Mouse (Mus musculus): ENCODE results near the gene Fzr1. TPM values are rescaled to one million over a fixed set of nuclear protein-coding genes. Genes with fewer than 3 reads are reported as not detected.
A peak's percentile ranks its signal among the peaks of the same experiment; 100 is the strongest.

Fzr1 gene
- polyA plus RNA-seq, 1 experiment from 2014 or later: 136 TPM

GRCm38 (mm10) chr10:81327959-81328358, 50.4 kb downstream of the Fzr1 start:
- Histone ChIP-seq H3K27ac (no peak overlapping the region), H3K27me3 (replicated peaks) (peaks cover 19% of the 10 kb centered on the region), H3K4me1 (0 out of 2 replicates have a peak, but pooled peaks cover 11% of the 10 kb centered on the region), H3K9me3 (no peaks in the 10 kb centered on the region), H3K4me2 (replicated peaks) (no peak overlapping the region), H3K4me3 (no peak overlapping the region), H3K9ac (no peak overlapping the region), H3K36me3 (peaks cover 49% of the 10 kb centered on the region)
- WGBS: 38% methylated on average over 2 of the region's 2 CpGs
- no peak for ATAC-seq (ENCODE audit: low FRiP score, low read depth)

DNA sequence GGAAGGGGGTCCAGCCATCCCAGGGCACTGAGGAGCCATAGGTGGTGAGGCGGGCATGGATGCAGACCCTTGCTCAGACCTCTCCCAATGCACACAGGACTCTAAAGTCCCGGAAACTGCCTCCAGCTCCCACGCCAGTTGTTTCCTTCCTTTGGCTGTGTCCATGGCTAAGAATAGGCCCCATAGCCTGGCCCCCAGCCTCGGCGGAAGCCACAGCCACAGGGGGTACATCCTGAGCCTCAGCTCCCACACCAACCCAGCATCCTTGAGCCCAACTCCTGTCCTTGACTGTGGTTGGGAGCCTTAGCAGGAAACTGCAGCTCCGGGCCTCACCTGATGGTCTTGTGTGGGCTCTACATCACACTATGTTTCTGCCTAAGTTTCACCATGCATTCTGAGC, 51.5 kb downstream of the Fzr1 start:
- WGBS: 74% methylated on average over 6 of the region's 6 CpGs
- H3K27ac ChIP-seq: no peak overlapping the region

DNA sequence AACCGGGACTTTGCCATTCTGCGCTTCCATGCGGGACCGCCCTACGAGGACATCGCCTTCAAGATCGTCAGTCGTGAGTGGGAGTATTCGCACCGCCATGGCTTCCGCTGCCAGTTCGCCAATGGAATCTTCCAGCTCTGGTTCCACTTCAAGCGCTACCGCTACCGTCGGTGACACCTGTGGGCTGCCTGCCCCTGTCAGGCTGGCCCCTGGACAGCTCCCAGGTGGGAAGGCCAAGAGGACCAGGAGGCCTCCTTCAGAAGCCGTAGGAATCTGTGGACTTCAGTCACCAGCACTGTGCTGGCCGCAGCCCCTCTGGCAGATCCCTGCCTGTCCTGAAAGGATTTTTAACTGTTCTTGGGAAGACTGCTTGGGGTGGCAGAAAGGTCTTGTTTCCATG, 52.5 kb downstream of the Fzr1 start:
- Histone ChIP-seq H3K4me2 (replicated peaks) (no peak overlapping the region), H3K9me3 (no peaks in the 10 kb centered on the region), H3K4me1 (peaks cover 16% of the 10 kb centered on the region), H3K9ac (no peak overlapping the region), H3K36me3 (peaks cover 57% of the 10 kb centered on the region), H3K27me3 (replicated peaks) (peaks cover 4% of the 10 kb centered on the region; the same call in 1 of the 2 replicates), H3K27ac (no peak overlapping the region), H3K4me3 (no peak overlapping the region)
- WGBS: 97% methylated on average over 18 of the region's 18 CpGs
- no peak for ATAC-seq (ENCODE audit: low FRiP score, low read depth)

More for the DNA sequence above, 51.5 kb downstream of the Fzr1 start:
- Histone ChIP-seq H3K4me3 (no peak overlapping the region), H3K27me3 (replicated peaks) (peaks cover 9% of the 10 kb centered on the region; the same call in 1 of the 2 replicates), H3K36me3 (peaks cover 57% of the 10 kb centered on the region), H3K9me3 (no peaks in the 10 kb centered on the region), H3K4me2 (replicated peaks) (no peak overlapping the region), H3K4me1 (peaks cover 13% of the 10 kb centered on the region), H3K9ac (no peak overlapping the region)
- ATAC-seq (ENCODE audit: low FRiP score, low read depth): no peak

DNA sequence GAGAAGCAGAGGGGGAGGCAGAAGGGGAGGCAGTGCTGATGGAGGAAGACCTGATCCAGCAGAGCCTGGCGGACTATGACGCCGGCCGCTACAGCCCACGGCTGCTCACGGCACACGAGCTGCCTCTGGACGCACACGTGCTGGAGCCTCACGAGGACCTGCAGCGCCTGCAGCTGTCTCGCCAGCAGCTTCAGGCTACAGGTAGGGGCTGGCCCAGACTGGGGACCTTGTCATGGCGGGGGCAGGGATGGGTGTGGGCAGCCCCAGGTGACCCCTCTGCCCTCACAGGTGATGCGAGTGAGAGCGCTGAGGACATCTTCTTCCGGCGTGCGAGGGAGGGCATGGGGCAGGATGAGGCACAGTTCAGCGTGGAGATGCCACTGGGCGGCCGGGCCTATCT, 53.1 kb downstream of the Fzr1 start:
- Histone ChIP-seq H3K27me3 (replicated peaks) (no peaks in the 10 kb centered on the region), H3K9ac (no peak overlapping the region), H3K36me3 (peaks cover 57% of the 10 kb centered on the region), H3K4me1 (peaks cover 16% of the 10 kb centered on the region), H3K27ac (no peak overlapping the region), H3K4me2 (replicated peaks) (no peak overlapping the region), H3K9me3 (no peaks in the 10 kb centered on the region), H3K4me3 (no peak overlapping the region)
- no peak for ATAC-seq (ENCODE audit: low FRiP score, low read depth)
- WGBS: 94% methylated on average over 21 of the region's 21 CpGs

DNA sequence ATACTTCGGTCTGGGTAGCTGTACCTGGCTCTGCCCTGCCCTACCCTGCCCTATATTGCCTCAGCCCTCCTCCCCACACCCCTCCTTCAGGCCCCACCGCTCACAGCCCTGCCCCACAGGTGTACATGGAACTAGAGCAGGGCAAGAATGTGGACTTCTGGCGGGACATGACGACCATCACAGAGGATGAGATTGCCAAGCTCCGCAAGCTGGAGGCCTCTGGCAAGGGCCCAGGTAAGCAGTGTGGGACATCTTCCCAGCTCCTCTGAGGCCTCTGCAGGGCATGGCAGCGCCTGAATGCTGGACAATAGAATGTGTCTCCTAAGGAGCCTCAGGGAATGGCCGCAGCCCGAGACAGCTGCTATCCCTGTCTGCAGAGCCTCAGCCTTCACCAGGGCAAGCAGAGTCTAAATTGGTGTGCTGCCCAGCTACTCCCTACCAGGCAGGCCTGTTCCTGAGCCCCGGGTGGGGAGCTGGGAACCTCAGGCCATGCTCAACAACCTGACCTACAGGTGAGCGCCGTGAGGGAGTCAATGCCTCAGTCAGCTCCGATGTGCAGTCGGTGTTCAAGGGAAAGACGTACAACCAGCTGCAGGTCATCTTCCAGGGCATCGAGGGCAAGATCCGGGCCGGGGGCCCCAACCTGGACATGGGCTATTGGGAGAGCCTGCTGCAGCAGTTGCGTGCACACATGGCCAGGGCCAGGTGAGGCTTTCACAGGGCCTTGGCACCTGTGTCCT, 54.4 kb downstream of the Fzr1 start:
- 96% methylated on average over 18 of the region's 18 CpGs for WGBS
- Histone ChIP-seq H3K36me3 (peaks cover 57% of the 10 kb centered on the region), H3K4me2 (replicated peaks) (no peak overlapping the region), H3K4me3 (0 out of 2 replicates have a peak overlapping the region, but pooled peaks have one; percentile 1), H3K9ac (no peak overlapping the region), H3K4me1 (peaks cover 27% of the 10 kb centered on the region), H3K9me3 (no peaks in the 10 kb centered on the region), H3K27ac (no peak overlapping the region), H3K27me3 (replicated peaks) (no peaks in the 10 kb centered on the region)
- no peak for ATAC-seq (ENCODE audit: low FRiP score, low read depth)

DNA sequence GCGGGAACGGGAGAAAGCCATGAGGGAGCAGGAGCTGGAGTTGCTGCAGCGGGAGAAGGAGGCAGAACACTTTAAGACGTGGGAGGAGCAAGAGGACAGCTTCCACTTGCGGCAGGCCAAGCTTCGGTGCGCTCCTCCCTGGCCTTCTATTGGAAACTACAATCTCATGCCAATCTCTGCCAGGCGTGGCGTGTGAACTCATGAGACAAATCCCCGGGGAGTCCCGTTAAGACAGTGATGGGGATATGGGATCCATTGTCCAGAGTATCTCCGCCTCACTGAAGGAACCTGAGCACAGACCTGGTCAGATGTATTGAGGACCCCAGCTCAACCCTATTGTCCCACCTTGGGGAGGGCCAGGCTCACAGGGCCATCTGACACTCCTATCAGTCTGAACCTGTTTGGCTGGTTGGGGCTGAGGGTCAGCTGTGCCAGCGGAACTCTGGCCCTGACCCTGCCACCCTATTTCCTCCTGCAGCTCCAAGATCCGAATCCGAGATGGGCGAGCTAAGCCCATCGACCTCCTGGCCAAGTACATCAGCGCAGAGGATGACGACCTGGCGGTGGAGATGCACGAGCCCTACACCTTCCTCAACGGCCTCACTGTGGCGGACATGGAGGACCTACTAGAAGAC, 55.1 kb downstream of the Fzr1 start:
- H3K4me1 ChIP-seq: peaks cover 27% of the 10 kb centered on the region
- H3K4me3 ChIP-seq: no peak overlapping the region
- H3K4me2 ChIP-seq (replicated peaks): no peak overlapping the region
- H3K9ac ChIP-seq: no peak overlapping the region
- no peaks in the 10 kb centered on the region for H3K9me3 ChIP-seq
- no peak for ATAC-seq (ENCODE audit: low FRiP score, low read depth)
- H3K36me3 ChIP-seq: peaks cover 62% of the 10 kb centered on the region
- 92% methylated on average over 23 of the region's 23 CpGs for WGBS
- H3K27me3 ChIP-seq (replicated peaks): no peaks in the 10 kb centered on the region
- no peak overlapping the region for H3K27ac ChIP-seq

DNA sequence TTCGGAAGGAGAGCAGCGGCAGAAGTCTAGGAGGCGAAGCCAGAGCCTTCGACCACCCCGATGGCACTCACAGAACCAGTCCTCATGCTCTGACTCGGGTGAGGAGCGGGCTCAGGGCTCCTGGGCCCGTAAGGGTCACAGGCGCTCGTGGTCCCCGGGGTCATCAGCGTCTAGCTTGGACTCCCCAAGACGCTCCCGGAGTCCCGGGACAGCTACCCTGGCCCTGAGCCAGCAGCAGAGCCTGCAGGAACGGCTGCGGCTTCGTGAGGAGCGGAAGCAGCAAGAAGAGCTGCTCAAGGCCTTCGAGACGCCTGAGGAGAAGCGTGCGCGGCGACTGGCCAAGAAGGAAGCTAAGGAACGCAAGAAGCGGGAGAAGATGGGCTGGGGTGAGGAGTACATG, 55.9 kb downstream of the Fzr1 start:
- Histone ChIP-seq H3K4me2 (replicated peaks) (peak overlapping the region; percentile 76), H3K36me3 (peaks cover 66% of the 10 kb centered on the region), H3K4me1 (peaks cover 26% of the 10 kb centered on the region), H3K27me3 (replicated peaks) (no peaks in the 10 kb centered on the region), H3K4me3 (peak overlapping the region; percentile 7; the same call in 1 of the 2 replicates), H3K9me3 (no peaks in the 10 kb centered on the region), H3K9ac (no peak overlapping the region), H3K27ac (no peak overlapping the region)
- 96% methylated on average over 27 of the region's 27 CpGs for WGBS
- no peak for ATAC-seq (ENCODE audit: low FRiP score, low read depth)

DNA sequence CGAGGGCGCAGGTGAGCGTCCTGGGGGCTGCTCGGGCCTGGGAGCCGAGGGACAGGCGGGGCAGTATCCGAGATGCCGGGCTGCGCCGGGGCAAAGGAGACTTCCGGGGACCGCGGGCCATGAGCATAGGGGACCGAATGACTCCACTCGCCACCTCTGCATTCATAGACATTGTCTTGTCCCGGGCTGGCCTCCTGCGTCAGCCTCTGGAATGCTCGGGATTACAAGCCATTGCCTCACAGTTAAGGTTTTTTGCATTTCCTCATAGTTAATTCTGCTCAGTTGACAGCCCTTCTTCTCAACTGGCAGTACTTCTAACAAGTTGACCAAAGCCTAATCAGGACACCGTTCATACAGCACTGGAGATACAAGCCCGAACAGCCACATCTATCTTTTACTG, 56.9 kb downstream of the Fzr1 start:
- no peaks in the 10 kb centered on the region for H3K9me3 ChIP-seq
- H3K27me3 ChIP-seq (replicated peaks): no peaks in the 10 kb centered on the region
- peak overlapping the region; percentile 92 for H3K4me3 ChIP-seq
- 3% methylated on average over 20 of the region's 20 CpGs for WGBS
- peak overlapping the region; percentile 83 for H3K9ac ChIP-seq
- peak; percentile 1; the same call in 1 of the 2 replicates for ATAC-seq (ENCODE audit: low FRiP score, low read depth)
- H3K4me1 ChIP-seq: peaks cover 34% of the 10 kb centered on the region
- H3K4me2 ChIP-seq (replicated peaks): peak overlapping the region; percentile 76
- H3K27ac ChIP-seq: peak overlapping the region; percentile 80
- peaks cover 60% of the 10 kb centered on the region for H3K36me3 ChIP-seq

GRCm38 (mm10) chr10:81320550-81321347, 57.6 kb downstream of the Fzr1 start, which contains the start of gene Cactin:
Cactin (plus strand) TSS chr10:81321103.
- Histone ChIP-seq H3K4me3 (peak within 1 kb of the TSS; percentile 92), H3K4me1 (peaks cover 36% of the 10 kb centered on the region), H3K9ac (peak within 1 kb of the TSS; percentile 83), H3K36me3 (peaks cover 60% of the 10 kb centered on the region), H3K27me3 (replicated peaks) (no peaks in the 10 kb centered on the region), H3K27ac (peak within 1 kb of the TSS; percentile 80), H3K9me3 (no peaks in the 10 kb centered on the region), H3K4me2 (replicated peaks) (peak within 1 kb of the TSS; percentile 76)
- ATAC-seq (ENCODE audit: low FRiP score, low read depth): peak; percentile 92
- under 1% methylated on average over 68 of the region's 68 CpGs for WGBS

- Histone ChIP-seq H3K36me3 (peaks cover 60% of the 10 kb centered on the region), H3K9ac (peak overlapping the region; percentile 83), H3K4me1 (peaks cover 36% of the 10 kb centered on the region), H3K9me3 (no peaks in the 10 kb centered on the region), H3K4me2 (replicated peaks) (peak overlapping the region; percentile 76), H3K27ac (peak overlapping the region; percentile 47; the same call in 1 of the 2 replicates), H3K4me3 (peak overlapping the region; percentile 92), H3K27me3 (replicated peaks) (no peaks in the 10 kb centered on the region)
- 1% methylated on average over 38 of the region's 38 CpGs for WGBS
- ATAC-seq (ENCODE audit: low FRiP score, low read depth): peak; percentile 2; the same call in 1 of the 2 replicates
Observed at GRCm38 (mm10) chr10:81319741-81320549, 58.4 kb downstream of the Fzr1 start.

DNA sequence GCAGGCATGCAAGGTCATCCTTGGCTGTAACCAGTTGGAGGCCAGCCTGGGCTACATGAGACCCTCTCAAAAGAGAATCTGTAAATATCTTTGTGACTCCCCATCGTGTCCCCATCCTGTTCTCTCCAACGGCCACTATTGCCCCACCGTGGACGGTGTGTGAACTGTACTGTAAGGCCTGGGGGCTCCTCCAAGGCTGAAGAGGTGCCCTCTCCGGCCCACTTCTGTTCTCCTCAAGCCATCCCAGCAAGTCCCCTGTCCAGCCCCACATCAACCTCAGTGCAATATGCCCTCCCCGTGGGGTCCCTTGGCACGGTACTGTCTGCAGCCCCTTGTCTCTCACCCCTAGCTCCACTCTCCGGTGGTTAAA, 59.0 kb downstream of the Fzr1 start:
- H3K9me3 ChIP-seq: no peaks in the 10 kb centered on the region
- no peak for ATAC-seq (ENCODE audit: low FRiP score, low read depth)
- H3K27me3 ChIP-seq (replicated peaks): no peaks in the 10 kb centered on the region
- peaks cover 36% of the 10 kb centered on the region for H3K4me1 ChIP-seq
- peaks cover 60% of the 10 kb centered on the region for H3K36me3 ChIP-seq
- WGBS: 38% methylated on average over 8 of the region's 8 CpGs
- H3K27ac ChIP-seq: peak overlapping the region; percentile 47; the same call in 1 of the 2 replicates
- H3K9ac ChIP-seq: peak overlapping the region; percentile 83
- H3K4me2 ChIP-seq (replicated peaks): peak overlapping the region; percentile 76
- H3K4me3 ChIP-seq: peak overlapping the region; percentile 92; the same call in 1 of the 2 replicates
